Mouse (Mus musculus) forebrain, embryonic 16.5 days (tissue): ENCODE results near the gene Srsf6. TPM values are rescaled to one million over a fixed set of nuclear protein-coding genes. Genes with fewer than 3 reads are reported as not detected.

ENCODE experiments used
- polyA plus RNA-seq: library from polyadenylated mRNA; unstranded; fragments of >200 nt; fragmentation: Nextera tagmentation; extraction: Ambion mirVana; gene quantifications from 2 replicates; pipeline ENCODE4 v1.2.1, GENCODE M21; 2015

The Srsf6 gene
- polyA plus RNA-seq, 1 experiment from 2014 or later, result 155 TPM

Other genes starting within 250 kb of the Srsf6 start
- gene L3mbtl1, start 11.9 kb downstream of the Srsf6 start, polyA plus RNA-seq, result 0.96 and 2.1 TPM in 2 replicates
- gene Sgk2, start 55.8 kb downstream of the Srsf6 start, polyA plus RNA-seq, result not detected in 2 replicates
- 38.0 and 38.1 TPM in 2 replicates for gene Ift52, start 85.8 kb downstream of the Srsf6 start, polyA plus RNA-seq
- 9.9 and 10.9 TPM in 2 replicates for gene Mybl2, start 123.2 kb downstream of the Srsf6 start, polyA plus RNA-seq
- gene Gtsf1l, start 156.3 kb downstream of the Srsf6 start, polyA plus RNA-seq, result not detected in 2 replicates